Mouse (Mus musculus): ENCODE data around the gene Lamb1. TPM values are rescaled to one million over a fixed set of nuclear protein-coding genes. Genes with fewer than 3 reads are reported as not detected.
A peak's percentile ranks its signal among the peaks of the same experiment; 100 is the strongest.

Lamb1 gene
- total RNA-seq, 2 experiments from 2014 or later: 1.1 TPM; not detected in 1

DNA sequence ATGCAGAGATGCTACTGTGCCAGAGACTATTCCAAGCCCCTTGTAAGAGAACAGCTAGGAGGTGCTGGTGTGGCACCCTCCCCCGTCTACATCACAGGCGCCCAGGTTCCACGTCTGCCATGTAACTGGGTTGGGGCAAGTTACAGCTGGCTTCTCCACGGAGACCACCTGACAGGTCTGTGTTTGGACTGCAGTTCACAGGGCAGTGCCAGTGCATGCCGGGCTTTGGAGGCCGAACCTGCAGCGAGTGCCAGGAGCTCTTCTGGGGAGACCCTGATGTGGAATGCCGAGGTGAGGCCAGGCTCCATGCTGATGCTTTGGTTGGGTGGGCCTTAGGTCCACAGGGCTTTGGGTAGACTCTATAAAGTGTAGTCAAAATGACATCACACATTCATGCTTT lies 42.7 kb downstream of the Lamb1 start:
- ATAC-seq (replicated peaks; ENCODE audit: low FRiP score, poor library complexity, severe bottlenecking): no peak

DNA sequence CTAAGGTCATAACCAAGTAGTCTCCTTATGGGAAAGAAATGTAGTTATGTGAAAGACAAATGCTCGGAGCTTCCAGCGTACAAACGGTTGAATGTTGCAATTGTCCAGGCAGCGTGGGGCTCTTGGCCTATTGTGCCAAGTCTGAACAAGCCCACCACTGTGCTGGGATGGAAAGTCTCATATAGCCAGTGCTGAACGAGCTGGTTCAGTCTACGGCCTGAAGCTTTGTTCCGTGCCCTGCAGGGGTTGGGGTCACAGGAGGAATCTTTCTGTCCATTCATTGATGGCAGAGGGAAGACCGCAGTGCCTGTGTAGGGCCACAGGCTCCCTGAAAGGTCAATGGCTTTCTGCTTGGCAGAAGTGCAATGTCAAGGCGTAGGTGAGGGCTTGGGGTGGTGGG lies 45.7 kb downstream of the Lamb1 start:
- no peak for ATAC-seq (replicated peaks; ENCODE audit: low FRiP score, poor library complexity, severe bottlenecking)

DNA sequence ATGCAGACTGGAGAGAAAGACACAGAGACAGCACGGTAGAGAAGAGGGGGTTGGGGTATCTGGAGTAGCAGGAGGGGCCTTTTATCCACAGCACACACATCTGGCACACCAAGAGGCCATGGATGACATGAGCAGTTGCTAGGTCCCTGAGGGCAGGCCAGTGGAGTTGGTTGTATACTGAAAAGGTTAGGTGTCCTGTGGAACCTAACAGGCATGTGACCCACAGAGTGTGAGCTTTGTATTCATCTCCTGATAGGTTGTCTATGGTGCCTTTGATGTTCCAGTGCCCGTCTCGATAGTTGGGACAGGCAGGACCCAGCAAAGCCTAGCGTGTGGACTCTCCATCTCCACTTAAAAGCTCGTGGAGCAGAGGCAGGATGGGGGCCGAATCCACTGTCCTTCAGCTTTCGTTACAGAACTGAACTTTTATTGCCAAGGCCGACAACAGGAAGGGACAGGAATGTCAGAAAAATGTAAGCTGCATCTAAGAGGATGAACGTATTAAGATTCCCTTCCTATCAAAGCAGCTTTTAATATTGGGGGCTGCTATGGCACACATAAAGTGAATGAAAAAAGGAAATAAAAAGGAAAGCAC lies 46.7 kb downstream of the Lamb1 start:
- no peak for ATAC-seq (replicated peaks; ENCODE audit: low FRiP score, poor library complexity, severe bottlenecking)

DNA sequence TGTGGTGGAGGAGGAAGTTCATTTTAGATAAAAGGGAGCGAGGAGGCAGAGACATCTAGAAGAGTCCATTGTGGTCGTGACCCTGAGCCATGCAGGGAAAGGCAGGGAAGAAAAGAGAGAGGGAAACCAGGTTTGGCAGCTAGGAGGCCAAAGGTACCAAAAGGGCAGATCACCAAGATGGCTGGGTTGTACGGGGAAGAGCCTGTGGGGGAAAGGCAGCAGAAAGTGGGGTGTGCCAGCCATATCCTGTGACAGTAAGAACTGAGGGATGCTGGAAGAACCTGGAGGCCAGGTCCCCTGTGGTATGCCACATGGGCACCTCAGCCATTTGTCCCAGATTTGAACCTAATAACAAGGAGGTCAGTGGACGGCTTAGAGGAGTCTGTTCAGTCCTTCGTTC lies 47.2 kb downstream of the Lamb1 start:
- no peak for ATAC-seq (replicated peaks; ENCODE audit: low FRiP score, poor library complexity, severe bottlenecking)

DNA sequence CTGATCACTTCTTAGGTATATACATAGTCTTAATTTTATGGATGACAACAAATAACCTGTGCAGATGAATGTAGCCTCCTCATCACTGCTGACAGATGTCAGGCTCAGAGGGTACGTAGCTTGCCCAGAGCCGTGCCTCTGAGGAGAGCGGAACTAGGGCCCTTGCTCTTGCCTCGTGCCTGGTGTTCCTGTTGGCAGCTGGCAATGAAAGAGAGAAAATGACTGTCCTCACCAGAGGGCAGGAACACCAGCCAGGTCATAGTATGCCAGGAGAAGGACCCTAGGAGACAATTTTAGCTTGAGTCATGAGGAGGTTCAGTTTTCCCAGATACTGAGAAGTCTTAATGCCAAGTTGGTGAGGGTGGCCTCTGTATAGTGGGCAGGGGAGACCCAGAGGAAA lies 48.1 kb downstream of the Lamb1 start:
- ATAC-seq (replicated peaks; ENCODE audit: low FRiP score, poor library complexity, severe bottlenecking): no peak

DNA sequence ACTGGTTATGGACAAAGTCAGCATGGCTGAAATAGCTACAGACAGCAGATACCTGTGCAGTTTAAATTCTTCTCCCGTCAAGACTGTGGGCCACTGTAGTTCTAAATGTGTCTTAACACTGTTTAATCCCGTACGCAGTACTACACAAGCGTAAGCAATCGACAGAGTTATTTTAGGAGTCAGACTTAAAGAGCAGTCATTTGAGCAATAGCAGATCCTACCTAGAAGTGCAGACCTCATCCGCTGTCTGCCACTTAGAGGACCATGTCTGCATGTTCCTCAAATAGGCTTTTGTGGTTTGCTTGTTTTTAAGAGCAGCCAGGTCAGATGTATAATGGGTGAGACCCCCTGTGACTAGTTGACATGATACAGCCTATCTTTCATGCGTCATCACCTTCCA lies 49.3 kb downstream of the Lamb1 start:
- no peak for ATAC-seq (replicated peaks; ENCODE audit: low FRiP score, poor library complexity, severe bottlenecking)

DNA sequence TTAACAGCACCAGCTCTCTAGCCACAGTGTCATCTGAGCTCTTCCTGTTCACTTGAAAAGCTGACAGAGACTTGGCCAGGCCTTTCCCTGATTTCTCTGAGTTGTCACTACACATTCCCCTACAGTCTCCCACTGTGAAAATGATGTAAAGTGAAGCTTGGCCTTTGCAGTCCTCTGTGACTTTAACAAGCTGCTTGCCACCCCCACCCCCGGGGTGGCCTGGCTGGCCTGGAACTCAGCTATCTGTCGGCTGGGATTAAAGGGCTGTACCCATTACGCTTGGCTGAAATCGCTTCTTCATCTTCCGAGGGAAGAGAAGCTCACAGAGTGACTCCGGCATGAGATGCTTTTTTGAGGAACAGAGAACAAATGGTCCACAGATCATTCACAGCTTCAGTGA lies 50.9 kb downstream of the Lamb1 start:
- no peak for ATAC-seq (replicated peaks; ENCODE audit: low FRiP score, poor library complexity, severe bottlenecking)

DNA sequence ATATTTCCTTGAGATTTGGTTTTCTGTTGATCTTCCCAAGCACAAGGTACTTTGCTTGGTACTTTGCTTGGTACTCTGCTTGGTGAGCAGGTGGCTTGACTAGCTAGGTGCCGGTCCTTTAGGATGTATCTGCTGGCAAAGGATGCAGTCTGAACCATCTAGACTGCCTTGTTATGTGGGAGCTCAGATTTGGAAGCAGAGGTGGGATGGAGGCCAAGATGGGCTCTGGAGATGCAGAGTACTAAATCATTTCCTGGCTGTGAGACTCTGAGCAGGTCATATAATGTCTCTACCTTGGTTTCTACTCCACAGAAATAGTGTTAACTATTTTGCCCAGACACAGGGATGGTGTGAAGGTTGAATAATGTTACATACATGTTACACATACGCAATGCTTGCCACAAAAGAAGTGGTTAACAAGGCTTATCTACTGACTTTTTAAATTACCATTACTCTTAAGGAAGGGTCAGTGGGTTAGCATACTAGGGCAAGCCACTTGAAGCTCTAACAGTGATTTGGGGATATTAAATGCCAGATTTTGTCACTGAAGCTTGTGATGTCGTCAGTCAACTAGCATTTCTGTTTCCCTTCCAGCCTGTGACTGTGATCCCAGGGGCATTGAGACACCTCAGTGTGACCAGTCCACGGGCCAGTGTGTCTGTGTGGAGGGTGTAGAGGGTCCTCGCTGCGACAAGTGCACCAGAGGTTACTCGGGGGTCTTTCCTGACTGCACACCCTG lies 52.8 kb downstream of the Lamb1 start:
- ATAC-seq (replicated peaks; ENCODE audit: low FRiP score, poor library complexity, severe bottlenecking): no peak

DNA sequence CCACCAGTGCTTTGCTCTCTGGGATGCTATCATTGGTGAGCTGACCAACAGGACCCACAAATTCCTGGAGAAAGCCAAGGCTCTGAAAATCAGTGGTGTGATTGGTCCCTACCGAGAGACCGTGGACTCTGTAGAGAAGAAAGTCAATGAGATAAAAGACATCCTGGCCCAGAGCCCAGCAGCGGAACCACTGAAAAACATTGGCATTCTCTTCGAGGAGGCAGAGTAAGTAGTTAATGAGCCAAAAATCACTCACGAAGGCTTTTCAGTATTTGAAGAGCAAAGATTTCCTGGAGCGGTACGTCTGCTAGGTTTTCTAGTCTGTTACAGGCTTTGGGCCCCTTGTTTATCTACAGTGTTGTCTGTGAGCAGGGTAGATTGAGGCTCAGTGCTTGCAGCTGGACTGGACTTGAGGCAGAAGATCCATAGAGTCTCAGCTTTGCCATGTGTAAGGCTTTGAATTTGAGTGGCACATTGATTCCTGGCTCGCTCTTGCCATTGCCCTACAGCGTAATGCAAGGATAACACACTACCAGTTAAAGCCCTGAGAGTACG lies 53.5 kb downstream of the Lamb1 start:
- ATAC-seq (replicated peaks; ENCODE audit: low FRiP score, poor library complexity, severe bottlenecking): no peak

DNA sequence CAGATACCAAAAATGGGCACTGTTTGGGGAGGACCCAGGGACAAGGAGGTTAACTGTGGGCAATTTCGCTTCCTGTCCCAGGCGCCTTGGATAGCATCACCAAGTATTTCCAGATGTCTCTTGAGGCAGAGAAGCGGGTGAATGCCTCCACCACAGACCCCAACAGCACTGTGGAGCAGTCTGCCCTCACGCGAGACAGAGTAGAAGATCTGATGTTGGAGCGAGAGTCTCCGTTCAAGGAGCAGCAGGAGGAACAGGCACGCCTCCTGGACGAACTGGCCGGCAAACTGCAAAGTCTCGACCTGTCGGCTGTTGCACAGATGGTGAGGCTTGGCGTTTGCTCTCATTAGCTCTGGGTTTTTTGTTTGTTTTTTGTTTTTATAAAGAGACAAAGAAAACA lies 55.8 kb downstream of the Lamb1 start:
- ATAC-seq (replicated peaks; ENCODE audit: low FRiP score, poor library complexity, severe bottlenecking): no peak

DNA sequence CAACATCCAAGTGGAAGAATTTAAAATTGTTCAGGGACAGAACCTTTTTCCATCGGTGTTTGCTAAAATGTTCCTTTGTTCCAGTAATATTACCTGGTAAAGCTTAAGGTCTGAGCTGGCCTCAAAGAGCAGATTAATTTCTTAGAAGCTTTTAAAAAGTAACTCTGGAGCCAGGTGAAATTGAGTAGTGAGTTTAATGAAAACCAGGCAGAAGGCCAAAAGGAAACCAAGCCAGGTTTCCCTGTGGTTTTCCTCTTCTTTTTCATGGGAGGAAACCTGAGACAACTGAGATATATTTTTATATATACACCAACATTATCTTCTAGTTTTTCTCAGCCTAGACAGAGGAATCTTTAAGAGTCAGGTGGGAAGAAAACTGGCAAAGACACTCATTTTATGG lies 56.5 kb downstream of the Lamb1 start:
- no peak for ATAC-seq (replicated peaks; ENCODE audit: low FRiP score, poor library complexity, severe bottlenecking)

DNA sequence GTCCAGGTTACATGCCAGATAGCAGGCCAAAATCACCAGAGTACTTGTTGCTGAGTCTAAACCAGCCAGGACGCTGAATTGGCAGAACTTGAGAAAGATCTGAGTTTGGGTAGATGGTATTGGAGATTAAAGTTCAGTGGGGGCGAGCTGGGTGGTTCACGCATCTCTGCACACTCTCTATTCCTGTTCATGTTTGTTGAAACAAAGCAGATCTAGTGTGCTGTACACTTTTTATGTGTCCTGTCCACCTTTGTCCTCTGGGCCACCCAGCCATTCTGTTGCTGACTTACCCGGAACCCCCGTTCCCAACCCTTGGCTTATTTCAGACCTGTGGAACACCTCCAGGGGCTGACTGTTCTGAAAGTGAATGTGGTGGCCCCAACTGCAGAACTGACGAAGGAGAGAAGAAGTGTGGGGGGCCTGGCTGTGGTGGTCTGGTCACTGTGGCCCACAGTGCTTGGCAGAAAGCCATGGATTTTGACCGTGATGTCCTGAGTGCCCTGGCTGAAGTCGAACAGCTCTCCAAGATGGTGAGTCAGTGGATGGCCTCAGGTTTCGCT lies 58.2 kb downstream of the Lamb1 start:
- ATAC-seq (replicated peaks; ENCODE audit: low FRiP score, poor library complexity, severe bottlenecking): no peak

DNA sequence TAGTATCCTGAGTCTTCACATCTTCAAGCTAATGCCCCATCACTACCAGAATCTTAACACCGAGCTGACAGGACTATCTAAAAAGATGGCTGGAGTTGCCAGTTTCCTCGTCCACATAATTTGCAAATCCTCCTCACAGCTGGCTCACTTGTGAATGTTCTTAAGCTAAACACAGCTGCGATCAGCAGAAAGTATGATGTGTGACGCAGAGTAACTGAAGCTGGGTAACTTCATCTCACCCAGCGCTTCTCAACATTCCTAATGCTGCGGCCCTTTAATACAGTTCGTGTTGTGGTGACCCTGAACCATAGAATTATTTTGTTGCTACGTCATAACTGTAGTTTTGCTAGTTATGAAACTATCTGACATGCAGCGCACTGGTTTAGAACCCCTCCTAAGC lies 62.1 kb downstream of the Lamb1 start:
- no peak for ATAC-seq (replicated peaks; ENCODE audit: low FRiP score, poor library complexity, severe bottlenecking)

DNA sequence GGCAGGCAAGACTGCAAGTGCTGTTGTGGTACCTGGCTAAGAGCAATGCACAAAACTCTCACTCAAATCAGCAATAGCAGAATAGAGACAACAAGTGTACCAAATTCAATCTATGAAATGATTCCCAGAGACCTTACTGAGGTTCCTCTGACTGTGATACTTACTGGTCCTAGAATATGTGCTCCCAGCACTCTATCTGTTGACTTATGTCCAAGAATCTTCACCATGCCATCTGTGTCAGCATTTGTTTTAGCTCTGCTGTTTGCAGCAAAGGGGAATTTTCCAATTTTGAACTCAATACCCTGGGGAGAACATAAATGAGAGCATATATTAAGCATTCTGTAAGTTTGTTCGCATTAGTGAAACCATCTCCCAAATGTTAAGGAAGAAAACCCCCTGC lies 68.2 kb downstream of the Lamb1 start:
- no peak for ATAC-seq (replicated peaks; ENCODE audit: low FRiP score, poor library complexity, severe bottlenecking)

DNA sequence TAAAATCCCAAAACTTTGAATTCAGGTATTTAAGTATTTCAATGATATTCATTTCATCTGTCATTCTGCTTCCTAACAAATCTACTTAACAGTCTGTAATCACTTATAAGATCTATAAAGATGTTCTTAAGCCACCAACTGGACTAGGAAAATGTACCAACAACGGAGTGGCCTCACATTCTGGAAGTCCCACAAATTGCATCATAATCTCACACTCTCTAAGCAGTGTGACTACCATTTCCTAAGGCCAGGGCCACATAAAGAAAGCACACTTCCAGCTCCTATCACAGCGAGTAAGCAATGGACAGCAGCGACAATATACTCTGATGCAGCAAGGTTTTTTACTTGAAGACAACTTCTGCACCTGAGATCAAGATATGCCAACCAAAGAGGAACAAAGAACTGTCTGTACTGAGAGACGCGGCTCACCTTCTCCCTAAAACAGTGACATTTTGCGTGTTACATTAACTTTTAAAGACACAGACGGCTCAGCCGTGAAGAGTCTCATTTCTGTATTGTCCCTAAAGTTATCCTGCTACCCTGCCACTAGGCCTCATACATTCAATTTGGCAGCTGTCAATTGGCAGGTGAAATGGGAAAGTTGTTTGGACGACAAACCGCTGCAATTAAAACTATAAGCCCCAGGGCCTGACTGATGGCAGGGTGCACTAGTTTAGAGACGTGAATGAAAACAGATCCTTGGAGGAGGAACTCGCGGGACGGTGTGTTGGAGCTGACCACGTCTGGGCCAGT lies 85.3 kb downstream of the Lamb1 start:
- ATAC-seq (replicated peaks; ENCODE audit: low FRiP score, poor library complexity, severe bottlenecking): no peak

DNA sequence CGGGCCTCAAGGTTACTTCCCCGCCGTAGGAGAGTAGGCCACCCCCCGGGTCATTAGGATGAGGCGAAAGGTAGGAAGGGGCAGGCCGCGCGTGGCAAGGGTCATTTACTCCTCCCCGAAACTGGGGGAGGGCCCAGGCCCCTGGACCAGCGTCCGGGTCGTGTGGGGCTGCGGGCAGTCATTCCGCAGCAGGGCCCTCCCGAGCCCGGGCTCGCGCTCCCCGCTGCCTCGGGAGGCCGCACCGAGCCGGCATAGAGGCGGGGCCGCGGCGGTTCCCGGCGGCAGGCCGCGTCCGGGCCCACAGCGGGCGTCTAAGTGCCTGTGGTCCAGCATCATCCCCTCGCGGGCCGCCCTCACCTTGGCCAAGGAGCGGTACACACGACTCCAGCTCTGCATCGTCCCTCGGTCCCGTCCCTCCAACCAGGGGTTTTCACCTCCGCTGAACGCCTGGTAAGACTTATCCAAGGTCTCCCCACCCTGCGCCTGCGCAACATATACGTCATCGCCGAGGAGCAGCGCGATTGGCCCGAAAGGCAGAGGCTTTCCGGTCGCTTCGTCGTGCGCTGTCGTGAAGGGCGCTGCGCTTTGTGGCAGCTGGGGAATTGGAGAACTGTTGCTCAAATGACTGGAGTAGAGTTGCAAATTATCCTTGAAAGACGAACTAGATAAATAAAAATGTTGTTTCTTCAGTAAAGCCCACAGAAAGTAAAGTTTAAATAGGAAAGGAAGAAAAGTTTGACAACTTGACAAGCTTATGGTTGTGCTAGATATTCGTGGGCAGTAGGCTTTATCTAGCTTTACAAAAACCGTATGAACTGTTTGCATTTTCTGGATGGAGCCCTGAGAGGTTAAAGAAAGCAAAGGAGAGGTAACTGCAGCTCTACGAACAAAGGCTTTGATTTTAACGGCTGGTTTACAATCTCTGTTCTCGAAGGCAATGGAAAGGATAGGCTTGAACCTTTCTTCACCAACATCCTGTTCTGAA lies 86.2 kb downstream of the Lamb1 start, which contains the start of gene Dld:
TSS of gene Dld (minus strand) at position 510 of the 985 bp plus-strand sequence.
- peak; percentile 100 for ATAC-seq (replicated peaks; ENCODE audit: low FRiP score, poor library complexity, severe bottlenecking)

DNA sequence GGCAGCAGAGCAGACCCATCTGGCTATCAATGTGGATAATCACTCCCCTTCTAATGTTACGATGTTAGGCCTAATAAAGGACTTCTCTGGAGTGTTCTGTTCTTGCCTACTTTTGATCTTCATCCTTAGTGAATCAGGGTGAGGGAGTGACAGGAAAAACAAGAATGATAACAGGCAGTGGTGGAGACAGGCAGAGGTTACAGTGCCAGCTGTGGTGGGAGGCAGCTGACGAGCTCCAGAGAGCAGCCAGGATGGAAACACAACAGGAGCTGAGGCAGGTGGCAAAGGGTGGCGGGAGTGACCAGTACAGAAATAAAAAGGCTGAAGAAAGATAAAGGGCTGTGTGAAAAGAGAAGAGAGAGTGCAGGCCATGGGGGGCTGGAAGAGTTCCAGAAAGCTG lies 101.4 kb downstream of the Lamb1 start:
- ATAC-seq (replicated peaks; ENCODE audit: low FRiP score, poor library complexity, severe bottlenecking): no peak

DNA sequence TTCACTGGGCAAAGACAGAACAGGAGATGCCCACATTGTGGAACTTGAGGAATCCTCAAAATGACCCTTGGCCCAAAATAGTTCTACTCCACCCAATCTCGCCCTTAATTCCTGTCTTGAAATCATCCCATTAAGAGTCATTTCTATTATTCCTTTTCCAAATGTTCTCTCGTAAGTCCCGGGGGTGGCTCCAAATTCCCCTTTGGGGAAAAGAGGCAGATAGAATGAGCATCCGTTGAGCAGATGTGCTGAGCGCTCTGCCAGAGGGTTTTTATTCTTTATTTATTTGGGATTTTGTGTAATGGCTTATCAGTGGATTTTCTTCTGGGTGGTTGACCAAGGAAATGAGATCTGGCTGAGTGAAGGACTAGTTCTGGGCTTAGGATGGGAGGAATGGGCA lies 102.7 kb downstream of the Lamb1 start:
- ATAC-seq (replicated peaks; ENCODE audit: low FRiP score, poor library complexity, severe bottlenecking): no peak

DNA sequence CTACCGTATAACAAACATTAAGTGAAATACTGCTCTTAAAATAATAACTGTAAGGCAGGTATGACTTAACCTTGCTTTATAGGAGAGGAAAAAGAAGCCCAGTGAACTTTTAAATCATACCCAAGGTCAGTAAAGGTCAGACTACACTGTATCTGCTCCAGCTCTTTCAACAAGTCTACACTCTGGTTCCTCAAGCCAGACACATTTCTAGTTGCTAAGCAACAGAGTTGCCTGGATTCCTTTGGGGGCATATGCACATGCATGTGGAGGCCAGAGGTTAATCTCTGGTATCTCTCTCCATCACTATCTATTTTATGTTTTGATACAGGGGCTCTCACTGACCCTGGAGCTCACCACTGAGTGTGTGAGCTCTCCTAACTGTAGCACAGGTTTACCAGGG lies 104.1 kb downstream of the Lamb1 start:
- no peak for ATAC-seq (replicated peaks; ENCODE audit: low FRiP score, poor library complexity, severe bottlenecking)

Measured in erythroid progenitor cell, adult 5-6 weeks (primary cell).